Mouse (Mus musculus) megakaryocyte, embryonic 14.5 days (primary cell): ENCODE measurements around the gene Pou6f1. TPM values are rescaled to one million over a fixed set of nuclear protein-coding genes. Genes with fewer than 3 reads are reported as not detected.
"Not testable (repeated sequence)": the region's sequence is repeated elsewhere in the genome, so short reads cannot be mapped to it uniquely, and the experiment has no call there.

Source experiments
- H3K27me3 ChIP-seq: replicated peaks from 2 replicates; pipeline ENCODE3; 2012; ENCODE audit warnings: inconsistent platforms
- H3K36me3 ChIP-seq: replicated peaks from 2 replicates; pipeline ENCODE3; 2012; ENCODE audit warnings: low read length, inconsistent platforms, mixed read lengths
- H3K4me1 ChIP-seq: 2 replicates; pipeline ENCODE4 v1.6.1; 2012; ENCODE audit warnings: inconsistent platforms
- H3K4me3 ChIP-seq: replicated peaks from 2 replicates; pipeline ENCODE3; 2012; ENCODE audit warnings: moderate library complexity, mild to moderate bottlenecking, inconsistent platforms
- H3K9me3 ChIP-seq: 2 replicates; pipeline ENCODE4 v1.6.1; 2012; ENCODE audit warnings: inconsistent platforms
- FLI1 ChIP-seq: IDR thresholded peaks from 2 replicates; pipeline ENCODE4 v1.6.1; 2012; ENCODE audit warnings: low read length, inconsistent platforms, mixed read lengths
- GATA1 ChIP-seq: IDR thresholded peaks from 3 replicates; pipeline ENCODE4 v1.6.1; 2012; ENCODE audit warnings: mixed read lengths, low read length, inconsistent platforms, borderline replicate concordance
- polyA plus RNA-seq: library from polyadenylated mRNA; stranded (reverse); fragments of >175 nt; gene quantifications from 2 replicates; pipeline ENCODE4 v1.2.3, GENCODE M21; 2012; ENCODE audit warnings: low replicate concordance; ENCODE audit not compliant: insufficient read depth

Pou6f1 gene
- polyA plus RNA-seq, 1 experiment, result 2.9 TPM

DNA sequence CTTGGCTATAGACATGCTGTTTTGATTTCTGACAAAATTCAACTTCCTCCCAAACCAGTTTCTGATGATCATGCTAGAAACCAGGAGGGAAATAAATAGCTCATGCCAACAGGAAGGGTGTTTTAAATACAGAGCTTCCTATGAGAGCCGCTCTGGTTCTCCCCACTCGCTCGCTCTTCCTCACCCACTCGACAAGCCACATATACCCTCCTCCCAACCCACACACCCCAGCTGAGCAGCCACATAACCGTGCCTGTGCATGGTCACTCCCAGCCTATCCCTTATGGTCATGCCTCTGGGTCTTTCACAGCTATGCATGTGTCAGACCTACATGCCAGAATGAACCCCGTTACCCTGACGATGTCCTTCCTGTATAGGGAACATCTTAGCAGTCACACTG is 22.4 kb upstream of the Pou6f1 start:
- Histone ChIP-seq H3K4me1 (peaks cover 50% of the 10 kb centered on the region), H3K9me3 (no peaks in the 10 kb centered on the region), H3K4me3 (peak overlapping the region; percentile 48), H3K27me3 (no peaks in the 10 kb centered on the region), H3K36me3 (peaks cover 65% of the 10 kb centered on the region)
- TF ChIP-seq FLI1, result no peak
- no peak for TF ChIP-seq GATA1

DNA sequence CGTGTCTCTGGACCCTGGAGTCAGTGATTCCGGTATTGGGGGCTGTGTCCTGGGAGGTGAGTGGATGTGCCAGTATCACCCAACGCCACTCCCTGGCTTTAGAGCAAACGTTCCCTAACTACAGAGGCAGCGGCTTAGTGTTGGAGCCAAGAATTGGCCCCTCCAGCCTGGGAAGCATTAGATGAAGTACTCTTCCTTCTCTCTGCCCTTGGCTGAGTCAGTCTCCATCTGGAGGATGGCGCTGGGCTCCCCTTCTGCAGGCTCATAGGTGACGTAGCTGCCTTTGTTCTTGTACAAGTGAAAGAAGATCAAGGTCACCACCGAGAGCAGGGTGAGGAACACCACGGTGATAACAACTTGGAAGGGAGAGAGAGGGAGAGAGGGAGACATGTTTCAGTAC is 21.9 kb upstream of the Pou6f1 start:
- not testable (repeated sequence) for H3K4me3 ChIP-seq, H3K27me3 ChIP-seq, H3K9me3 ChIP-seq
- peaks cover 55% of the 10 kb centered on the region for H3K4me1 ChIP-seq
- H3K36me3 ChIP-seq, result peaks cover 70% of the 10 kb centered on the region

DNA sequence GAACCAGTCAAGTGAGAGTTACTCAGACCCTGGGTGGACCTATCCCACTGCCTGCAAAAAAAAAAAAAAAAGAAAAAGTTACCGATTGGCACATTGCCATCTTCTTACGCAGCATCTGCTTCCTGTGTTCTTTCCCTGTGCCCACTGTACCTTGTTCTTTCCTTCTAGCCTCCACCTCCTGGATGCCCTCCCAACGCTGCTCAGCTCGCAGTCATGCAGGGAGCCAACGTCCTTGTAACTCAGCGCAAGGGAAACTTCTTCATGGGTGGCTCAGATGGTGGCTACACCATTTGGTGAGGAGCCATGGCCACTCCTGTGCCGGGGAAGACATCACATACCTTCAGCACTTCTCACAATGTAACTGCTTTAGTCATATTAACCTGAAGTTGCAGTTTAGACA is 19.4 kb upstream of the Pou6f1 start:
- no peaks in the 10 kb centered on the region for H3K27me3 ChIP-seq
- no peak overlapping the region for H3K4me3 ChIP-seq
- H3K9me3 ChIP-seq, result no peaks in the 10 kb centered on the region
- no peak for TF ChIP-seq FLI1
- TF ChIP-seq GATA1, result no peak
- peaks cover 69% of the 10 kb centered on the region for H3K36me3 ChIP-seq
- H3K4me1 ChIP-seq, result peaks cover 59% of the 10 kb centered on the region

DNA sequence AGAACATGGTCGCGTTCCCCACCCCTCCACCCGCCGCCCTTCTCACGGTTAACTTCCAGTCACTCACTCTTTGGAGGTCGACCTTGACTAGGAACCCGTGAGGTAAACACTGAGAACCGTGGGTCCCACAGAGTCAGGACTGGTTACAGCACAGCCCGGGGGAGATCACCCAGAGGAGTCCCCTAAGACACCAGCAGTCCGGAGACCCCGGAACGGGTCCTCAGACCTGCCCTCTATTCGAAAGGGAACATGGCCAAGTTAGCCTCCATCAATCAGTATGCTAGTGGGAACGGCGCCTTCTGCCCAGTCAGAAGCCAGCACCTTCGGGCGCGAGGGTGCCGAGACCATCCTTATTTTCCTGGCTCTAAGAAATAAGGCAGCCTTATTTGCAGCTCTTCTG is 16.4 kb upstream of the Pou6f1 start:
- Histone ChIP-seq H3K9me3 (no peaks in the 10 kb centered on the region), H3K36me3 (peaks cover 49% of the 10 kb centered on the region), H3K4me1 (peaks cover 65% of the 10 kb centered on the region), H3K27me3 (no peaks in the 10 kb centered on the region), H3K4me3 (peak overlapping the region; percentile 100)
- no peak for TF ChIP-seq GATA1
- no peak for TF ChIP-seq FLI1

DNA sequence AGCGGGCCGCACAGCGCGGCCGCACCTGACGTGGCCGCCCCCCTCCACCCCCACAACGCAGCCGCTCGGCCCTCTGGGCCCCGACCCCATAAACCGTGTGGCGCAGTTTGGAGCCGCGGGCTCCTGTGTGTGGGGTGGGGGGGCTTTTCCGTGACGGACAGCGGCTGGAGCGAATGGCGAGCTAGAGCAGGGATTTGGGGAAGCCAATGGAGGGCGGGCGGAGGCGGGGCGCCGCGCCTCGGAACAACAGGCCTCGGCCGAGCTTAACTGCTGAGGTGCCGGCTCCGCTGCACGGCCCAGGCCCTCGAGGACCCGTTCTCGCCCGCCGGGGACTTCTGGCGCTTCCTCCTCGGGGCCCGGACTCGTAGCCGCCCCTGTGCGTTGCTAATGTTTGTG is 16.0 kb upstream of the Pou6f1 start:
- TF ChIP-seq FLI1 (no peak), GATA1 (no peak)
- Histone ChIP-seq H3K27me3 (no peaks in the 10 kb centered on the region), H3K4me1 (peaks cover 68% of the 10 kb centered on the region), H3K4me3 (peak overlapping the region; percentile 100), H3K36me3 (peaks cover 45% of the 10 kb centered on the region), H3K9me3 (no peaks in the 10 kb centered on the region)

DNA sequence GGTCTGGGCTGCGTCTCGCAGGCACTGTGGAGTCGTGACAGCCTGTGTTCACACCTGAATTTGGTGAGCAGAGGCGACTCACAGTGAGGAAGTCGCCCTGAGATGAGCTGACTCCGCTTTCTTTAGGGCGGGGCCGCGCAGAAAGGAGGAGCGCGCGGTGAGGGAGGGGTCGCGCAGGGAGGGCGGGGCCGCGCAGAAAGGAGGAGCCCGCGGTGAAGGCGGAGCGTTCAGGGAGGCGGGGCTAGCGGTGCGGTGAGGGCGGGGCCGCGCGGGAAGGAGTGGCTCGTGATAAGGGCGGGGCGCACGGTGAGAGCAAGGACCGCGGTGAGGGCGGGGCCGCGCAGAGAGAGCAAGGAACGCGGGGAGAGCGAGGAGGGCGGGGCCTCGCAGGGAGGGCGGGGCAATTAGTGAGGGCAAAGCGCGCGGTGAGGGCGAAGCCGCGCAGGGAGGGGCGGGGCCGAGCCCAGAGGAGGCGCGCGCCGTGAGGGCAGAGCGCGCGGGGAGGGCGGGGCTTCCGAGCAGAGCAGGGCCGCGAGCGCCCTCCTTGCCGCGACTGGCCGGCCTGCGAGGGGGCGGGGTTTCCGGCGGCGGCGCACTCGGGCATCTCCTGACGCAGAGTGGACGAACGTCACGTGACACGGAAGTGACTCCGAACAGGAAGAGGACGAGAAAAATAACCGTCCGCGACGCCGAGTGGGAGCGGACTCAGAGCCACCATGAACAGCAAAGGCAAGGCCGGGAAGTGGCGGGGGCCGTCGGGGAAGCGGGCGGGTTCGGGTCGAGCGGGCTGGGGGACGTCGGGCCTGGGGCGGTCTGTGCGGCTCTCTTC is 15.4 kb upstream of the Pou6f1 start, which contains the start of gene Dazap2:
Gene Dazap2, plus strand, starts transcription at position 354 of the 829 bp plus-strand sequence.
- Histone ChIP-seq H3K9me3 (no peaks in the 10 kb centered on the region), H3K27me3 (no peaks in the 10 kb centered on the region), H3K4me3 (peak within 1 kb of the TSS; percentile 100), H3K36me3 (peaks cover 39% of the 10 kb centered on the region), H3K4me1 (peaks cover 71% of the 10 kb centered on the region)
- TF ChIP-seq GATA1 (no peak), FLI1 (no peak)

DNA sequence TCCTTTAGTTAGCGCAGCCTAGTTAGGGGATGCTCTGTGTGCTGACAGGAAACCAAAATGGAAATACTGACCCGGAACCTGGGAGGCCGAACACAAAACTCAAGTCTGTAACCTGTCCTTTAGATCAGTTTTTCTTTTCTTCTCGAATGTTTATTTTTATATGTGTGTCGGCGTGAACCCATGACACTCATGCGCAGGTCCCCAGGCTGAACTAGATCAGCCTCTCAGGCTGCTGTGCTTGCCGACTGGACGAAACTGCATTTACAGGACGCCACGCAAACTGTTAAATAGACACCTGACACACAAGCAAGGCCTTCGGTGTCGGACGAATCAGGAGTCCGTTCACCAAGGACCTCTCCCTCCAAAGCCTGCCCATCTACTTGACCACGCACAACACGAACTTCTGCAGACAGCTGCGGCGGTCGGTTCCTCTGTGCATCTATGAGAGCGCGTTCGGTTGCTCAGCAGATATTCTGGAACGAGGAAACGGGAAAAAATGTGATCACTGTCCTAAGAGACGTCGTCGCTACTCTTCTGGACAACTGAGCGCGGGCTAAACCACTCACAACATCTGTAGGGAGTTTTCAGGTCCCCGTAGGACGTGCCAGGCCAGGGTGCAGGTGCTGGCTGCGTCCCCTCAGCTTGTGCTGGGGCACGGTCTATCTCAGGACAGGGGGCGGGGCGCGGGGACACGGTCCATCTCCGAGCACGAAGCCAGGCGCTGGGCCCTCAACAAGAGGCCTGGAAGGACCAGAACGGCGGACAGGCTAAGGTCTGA is 14.6 kb upstream of the Pou6f1 start:
- Histone ChIP-seq H3K27me3 (peaks cover 4% of the 10 kb centered on the region), H3K9me3 (no peaks in the 10 kb centered on the region), H3K36me3 (peaks cover 31% of the 10 kb centered on the region), H3K4me3 (peak overlapping the region; percentile 100), H3K4me1 (peaks cover 76% of the 10 kb centered on the region)
- no peak for TF ChIP-seq FLI1
- no peak for TF ChIP-seq GATA1

DNA sequence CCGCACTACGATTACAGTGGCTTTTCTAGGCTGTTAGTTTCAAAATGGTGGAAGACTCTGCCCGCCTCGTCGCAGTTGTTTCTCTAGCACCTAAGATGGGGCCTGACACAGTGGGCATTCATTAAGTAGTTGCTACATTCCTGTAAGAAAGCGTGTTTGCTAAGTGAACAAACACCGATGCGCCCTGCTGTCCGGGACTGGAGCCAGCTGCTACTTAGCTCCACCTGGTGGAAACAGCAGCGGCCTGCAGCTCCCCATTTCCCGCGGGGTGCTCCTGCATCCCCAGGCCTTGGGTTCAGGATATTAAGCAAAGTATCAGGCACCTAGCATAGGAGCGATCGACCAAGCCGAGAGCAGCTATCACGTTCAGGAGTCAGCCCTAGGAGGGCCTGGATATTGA is 13.8 kb upstream of the Pou6f1 start:
- Histone ChIP-seq H3K27me3 (peaks cover 9% of the 10 kb centered on the region), H3K9me3 (no peaks in the 10 kb centered on the region), H3K4me3 (peak overlapping the region; percentile 85), H3K4me1 (peaks cover 72% of the 10 kb centered on the region), H3K36me3 (peaks cover 23% of the 10 kb centered on the region)
- TF ChIP-seq GATA1 (no peak), FLI1 (no peak)

DNA sequence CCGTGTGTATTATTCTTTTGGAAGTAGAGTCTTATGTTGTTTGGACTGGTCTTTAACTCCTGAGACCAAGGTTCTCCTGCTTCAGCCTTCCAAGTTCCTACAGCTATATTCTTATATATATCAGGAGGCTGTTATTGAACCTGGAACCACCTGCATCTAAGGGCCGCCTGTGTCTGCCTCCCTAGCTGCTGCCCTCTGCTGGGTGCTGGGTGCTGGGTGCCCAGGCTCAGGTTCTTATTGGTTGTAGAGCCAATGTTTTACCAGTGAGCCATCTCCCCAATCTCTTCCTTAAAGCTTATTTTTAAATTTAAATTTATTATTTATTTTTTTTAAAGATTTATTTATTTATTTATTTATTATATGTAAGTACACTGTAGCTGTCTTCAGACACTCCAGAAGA is 12.6 kb upstream of the Pou6f1 start:
- Histone ChIP-seq H3K9me3 (peaks cover 4% of the 10 kb centered on the region; the same call in 1 of the 2 replicates), H3K4me3 (no peak overlapping the region), H3K36me3 (peaks cover 11% of the 10 kb centered on the region), H3K4me1 (peaks cover 65% of the 10 kb centered on the region), H3K27me3 (peaks cover 10% of the 10 kb centered on the region)
- TF ChIP-seq FLI1 (no peak), GATA1 (no peak)

DNA sequence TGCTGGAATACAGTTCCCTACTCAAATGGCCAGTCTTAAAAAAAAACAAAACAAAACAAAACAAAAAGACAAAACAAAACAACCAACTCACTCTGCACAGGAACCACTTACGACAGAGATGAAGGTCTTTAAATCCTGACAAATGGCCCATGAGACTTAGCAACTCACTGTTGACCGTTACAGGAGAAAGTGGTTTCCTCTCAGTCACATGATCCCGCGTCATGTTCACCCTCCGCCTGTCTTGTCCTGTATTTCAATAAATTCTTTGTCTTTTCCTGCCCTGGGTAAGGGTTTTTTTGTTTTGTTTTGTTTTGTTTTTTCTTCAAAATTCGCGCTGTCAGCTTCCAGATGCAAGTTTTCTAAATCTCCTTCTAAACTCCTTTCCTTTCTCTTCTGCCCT is 12.2 kb upstream of the Pou6f1 start:
- no peak for TF ChIP-seq FLI1
- TF ChIP-seq GATA1, result no peak
- Histone ChIP-seq H3K4me1 (peaks cover 61% of the 10 kb centered on the region), H3K4me3 (no peak overlapping the region), H3K27me3 (peaks cover 10% of the 10 kb centered on the region), H3K9me3 (peaks cover 5% of the 10 kb centered on the region; the same call in 1 of the 2 replicates), H3K36me3 (peaks cover 7% of the 10 kb centered on the region)

DNA sequence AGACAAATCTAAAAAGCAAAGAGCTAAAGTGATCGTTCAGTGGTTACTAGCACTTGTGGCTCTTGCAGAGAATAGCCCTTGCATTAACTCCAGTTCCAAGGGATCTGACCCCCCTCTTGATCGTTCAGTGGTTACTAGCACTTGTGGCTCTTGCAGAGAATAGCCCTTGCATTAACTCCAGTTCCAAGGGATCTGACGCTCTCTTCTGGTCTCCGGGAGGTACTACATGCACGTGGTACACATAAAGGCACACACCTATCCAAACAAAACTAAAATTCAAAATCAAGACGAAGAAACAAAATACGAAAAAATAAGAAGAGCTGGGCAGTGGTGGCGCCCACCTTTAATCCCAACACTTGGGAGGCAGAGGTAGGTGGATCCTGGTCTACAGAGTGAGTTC is 6.9 kb upstream of the Pou6f1 start:
- H3K9me3 ChIP-seq, H3K36me3 ChIP-seq, H3K4me3 ChIP-seq: not testable (repeated sequence)
- Histone ChIP-seq H3K4me1 (peaks cover 48% of the 10 kb centered on the region), H3K27me3 (peaks cover 33% of the 10 kb centered on the region)
